Mouse (Mus musculus): Measurements from ENCODE around the gene Uvrag. TPM values are rescaled to one million over a fixed set of nuclear protein-coding genes. Genes with fewer than 3 reads are reported as not detected.
A peak's percentile ranks its signal among the peaks of the same experiment; 100 is the strongest.

The Uvrag gene
- polyA plus RNA-seq, 1 experiment from 2014 or later = 10.1 TPM

DNA sequence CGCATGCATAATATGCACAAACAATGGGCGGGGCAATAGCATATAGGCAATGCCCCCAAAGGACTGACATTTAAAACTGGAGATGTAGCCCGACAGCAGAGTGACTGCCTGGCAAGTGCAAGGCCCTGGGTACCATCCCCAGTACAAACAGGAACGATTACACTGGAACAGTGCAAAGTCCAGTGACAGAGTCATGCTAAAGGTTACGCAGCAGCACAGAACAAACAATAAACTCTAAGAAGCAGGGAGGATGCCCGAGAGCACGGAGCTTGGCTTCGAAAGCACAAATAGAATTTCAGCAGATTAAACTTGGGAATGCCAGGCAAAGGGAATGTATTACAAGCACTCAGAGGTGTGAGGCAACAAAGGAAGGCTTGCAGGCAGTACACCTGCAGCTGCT, 40.4 kb downstream of the Uvrag start:
- no peak for DNase-seq (ENCODE audit: low spot score, missing footprints)
- peaks cover 6% of the 10 kb centered on the region; the same call in 1 of the 2 replicates for H3K4me1 ChIP-seq (ENCODE audit: control insufficient read depth, insufficient read depth, low read length)
- ATAC-seq (ENCODE audit: low FRiP score) = no peak
- H3K4me2 ChIP-seq = no peak overlapping the region
- WGBS = 80% methylated on average over 8 of the region's 8 CpGs
- H3K9ac ChIP-seq (ENCODE audit: low read length) = no peak overlapping the region
- no peaks in the 10 kb centered on the region for H3K36me3 ChIP-seq (ENCODE audit: control insufficient read depth, insufficient read depth, low read length)
- H3K9me3 ChIP-seq (ENCODE audit: control insufficient read depth, low read length) = no peaks in the 10 kb centered on the region
- H3K4me3 ChIP-seq (ENCODE audit: low read depth, low read length) = no peak overlapping the region
- H3K27me3 ChIP-seq (ENCODE audit: control insufficient read depth, insufficient read depth, low read length) = no peaks in the 10 kb centered on the region
- no peak overlapping the region for H3K27ac ChIP-seq (ENCODE audit: low read depth, low read length)

DNA sequence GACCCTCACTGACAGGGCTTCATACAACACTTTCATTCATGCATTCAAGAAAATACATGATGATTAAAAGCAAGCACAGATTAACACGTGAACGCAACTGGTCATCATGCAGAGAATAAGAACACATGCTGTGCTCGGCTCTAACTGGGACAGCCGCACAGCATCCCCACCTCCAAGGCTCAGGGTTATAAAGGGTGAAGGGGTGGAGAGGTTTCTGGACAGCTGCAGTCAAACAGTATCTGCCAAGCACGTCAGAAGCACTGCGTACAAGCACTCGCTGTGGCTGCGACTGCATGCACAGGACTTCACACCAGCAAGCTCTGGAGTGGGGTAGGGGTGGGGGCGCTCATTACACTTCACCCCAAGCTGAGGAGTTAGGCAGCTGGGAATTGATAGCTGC, 40.9 kb downstream of the Uvrag start:
- 74% methylated on average over 9 of the region's 9 CpGs for WGBS
- no peak for DNase-seq (ENCODE audit: low spot score, missing footprints)
- Histone ChIP-seq H3K9me3 (ENCODE audit: control insufficient read depth, low read length) (no peaks in the 10 kb centered on the region), H3K9ac (ENCODE audit: low read length) (no peak overlapping the region), H3K4me3 (ENCODE audit: low read depth, low read length) (no peak overlapping the region), H3K36me3 (ENCODE audit: control insufficient read depth, insufficient read depth, low read length) (no peaks in the 10 kb centered on the region), H3K27ac (ENCODE audit: low read depth, low read length) (no peak overlapping the region), H3K4me1 (ENCODE audit: control insufficient read depth, insufficient read depth, low read length) (peaks cover 6% of the 10 kb centered on the region; the same call in 1 of the 2 replicates), H3K27me3 (ENCODE audit: control insufficient read depth, insufficient read depth, low read length) (no peaks in the 10 kb centered on the region), H3K4me2 (no peak overlapping the region)
- no peak for ATAC-seq (ENCODE audit: low FRiP score)

DNA sequence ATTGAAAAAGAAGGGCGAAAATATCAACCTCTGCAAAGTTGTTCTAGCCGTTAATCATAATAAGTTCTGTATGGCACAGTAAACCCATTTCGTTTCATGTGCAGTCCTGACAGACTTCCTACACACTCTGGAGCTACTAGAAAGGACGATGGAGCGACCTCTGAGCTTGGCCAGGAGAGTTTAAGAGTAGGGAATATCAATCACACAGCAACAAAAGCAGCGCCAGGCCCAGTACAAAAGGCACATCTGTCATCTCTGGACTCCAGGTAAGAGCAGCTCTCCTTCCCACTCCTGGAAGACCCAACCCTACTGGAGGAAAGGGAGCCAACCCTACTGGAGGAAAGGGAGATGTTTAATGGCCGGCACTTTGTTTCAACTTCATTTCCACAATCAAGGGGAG, 43.2 kb downstream of the Uvrag start:
- Histone ChIP-seq H3K4me1 (ENCODE audit: control insufficient read depth, insufficient read depth, low read length) (peaks cover 6% of the 10 kb centered on the region; the same call in 1 of the 2 replicates), H3K4me3 (ENCODE audit: low read depth, low read length) (no peak overlapping the region), H3K27ac (ENCODE audit: low read depth, low read length) (no peak overlapping the region), H3K36me3 (ENCODE audit: control insufficient read depth, insufficient read depth, low read length) (no peaks in the 10 kb centered on the region), H3K9me3 (ENCODE audit: control insufficient read depth, low read length) (no peaks in the 10 kb centered on the region), H3K27me3 (ENCODE audit: control insufficient read depth, insufficient read depth, low read length) (no peaks in the 10 kb centered on the region), H3K9ac (ENCODE audit: low read length) (no peak overlapping the region), H3K4me2 (no peak overlapping the region)
- ATAC-seq (ENCODE audit: low FRiP score) (no peak), DNase-seq (ENCODE audit: low spot score, missing footprints) (peak; percentile 51)
- WGBS = 89% methylated on average over 7 of the region's 7 CpGs

DNA sequence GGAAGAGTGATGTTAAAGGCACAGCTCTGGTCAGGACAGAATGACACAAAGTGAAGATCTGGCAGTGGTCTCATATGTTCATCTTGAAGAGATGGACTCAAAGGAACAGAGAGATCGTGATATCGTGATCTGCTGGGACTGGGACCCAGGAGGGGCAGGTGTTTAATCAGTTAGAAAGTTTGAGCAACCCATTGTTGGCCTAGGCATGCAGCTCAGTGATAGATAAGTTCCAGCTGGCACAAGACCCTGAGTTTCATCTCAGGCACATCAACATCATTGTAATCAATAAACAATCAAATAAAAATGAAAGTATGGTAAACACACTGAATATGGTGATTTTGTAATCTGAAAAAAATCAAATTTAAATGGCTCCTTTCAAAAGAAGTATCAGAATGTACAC, 43.8 kb downstream of the Uvrag start:
- H3K4me1 ChIP-seq (ENCODE audit: control insufficient read depth, insufficient read depth, low read length) = peaks cover 2% of the 10 kb centered on the region; the same call in 1 of the 2 replicates
- no peak for ATAC-seq (ENCODE audit: low FRiP score)
- 98% methylated on average over 2 of the region's 2 CpGs for WGBS
- H3K4me2 ChIP-seq = no peak overlapping the region
- no peaks in the 10 kb centered on the region for H3K27me3 ChIP-seq (ENCODE audit: control insufficient read depth, insufficient read depth, low read length)
- no peak overlapping the region for H3K4me3 ChIP-seq (ENCODE audit: low read depth, low read length)
- DNase-seq (ENCODE audit: low spot score, missing footprints) = no peak
- H3K9me3 ChIP-seq (ENCODE audit: control insufficient read depth, low read length) = no peaks in the 10 kb centered on the region
- H3K9ac ChIP-seq (ENCODE audit: low read length) = no peak overlapping the region
- H3K36me3 ChIP-seq (ENCODE audit: control insufficient read depth, insufficient read depth, low read length) = no peaks in the 10 kb centered on the region
- H3K27ac ChIP-seq (ENCODE audit: low read depth, low read length) = no peak overlapping the region

DNA sequence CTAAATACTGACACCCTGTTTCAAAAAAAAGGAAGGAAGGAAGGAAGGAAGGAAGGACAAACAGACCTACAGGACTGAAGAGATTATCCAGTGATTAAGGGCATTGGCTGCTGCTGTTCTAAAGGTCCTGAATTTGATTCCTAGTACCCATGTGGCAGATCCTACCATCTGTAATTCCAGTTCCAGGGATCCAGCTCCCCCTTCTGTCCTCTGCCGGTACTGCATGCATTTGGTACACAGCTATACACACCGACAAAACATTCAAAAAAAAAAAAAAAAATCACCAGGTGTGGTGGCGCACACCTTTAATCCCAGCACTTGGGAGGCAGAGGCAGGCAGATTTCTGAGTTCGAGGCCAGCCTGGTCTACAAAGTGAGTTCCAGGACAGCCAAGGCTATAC, 45.8 kb downstream of the Uvrag start:
- H3K4me2 ChIP-seq = no peak overlapping the region
- no peaks in the 10 kb centered on the region for H3K9me3 ChIP-seq (ENCODE audit: control insufficient read depth, low read length)
- ATAC-seq (ENCODE audit: low FRiP score) = no peak
- H3K9ac ChIP-seq (ENCODE audit: low read length) = no peak overlapping the region
- 76% methylated on average over 3 of the region's 4 CpGs for WGBS
- H3K27me3 ChIP-seq (ENCODE audit: control insufficient read depth, insufficient read depth, low read length) = no peaks in the 10 kb centered on the region
- no peak overlapping the region for H3K4me3 ChIP-seq (ENCODE audit: low read depth, low read length)
- no peak overlapping the region for H3K27ac ChIP-seq (ENCODE audit: low read depth, low read length)
- no peaks in the 10 kb centered on the region for H3K4me1 ChIP-seq (ENCODE audit: control insufficient read depth, insufficient read depth, low read length)
- DNase-seq (ENCODE audit: low spot score, missing footprints) = peak; percentile 88
- H3K36me3 ChIP-seq (ENCODE audit: control insufficient read depth, insufficient read depth, low read length) = no peaks in the 10 kb centered on the region

DNA sequence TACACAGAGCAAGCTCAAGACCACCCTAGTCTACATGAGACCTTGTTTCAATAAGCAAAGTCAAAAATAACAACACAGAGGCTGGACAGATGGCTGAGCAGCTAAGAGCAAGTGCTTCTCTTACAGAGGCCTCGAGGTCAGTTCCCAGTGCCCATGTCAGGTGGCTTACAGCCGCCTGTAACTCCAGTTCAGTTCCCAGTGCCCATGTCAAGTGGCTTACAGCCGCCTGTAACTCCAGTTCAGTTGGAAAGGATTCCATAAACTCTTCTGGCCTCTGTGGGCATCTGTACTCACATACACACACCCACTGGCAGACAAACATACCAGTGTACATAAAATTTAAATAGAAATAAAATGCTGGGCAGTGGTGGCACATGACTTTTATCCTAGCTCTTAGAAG, 46.6 kb downstream of the Uvrag start:
- no peak for ATAC-seq (ENCODE audit: low FRiP score)
- H3K27ac ChIP-seq (ENCODE audit: low read depth, low read length) = no peak overlapping the region
- no peaks in the 10 kb centered on the region for H3K9me3 ChIP-seq (ENCODE audit: control insufficient read depth, low read length)
- peak; percentile 73 for DNase-seq (ENCODE audit: low spot score, missing footprints)
- WGBS = 84% methylated on average over 3 of the region's 3 CpGs
- no peak overlapping the region for H3K4me3 ChIP-seq (ENCODE audit: low read depth, low read length)
- no peak overlapping the region for H3K4me2 ChIP-seq
- no peaks in the 10 kb centered on the region for H3K4me1 ChIP-seq (ENCODE audit: control insufficient read depth, insufficient read depth, low read length)
- H3K36me3 ChIP-seq (ENCODE audit: control insufficient read depth, insufficient read depth, low read length) = no peaks in the 10 kb centered on the region
- H3K27me3 ChIP-seq (ENCODE audit: control insufficient read depth, insufficient read depth, low read length) = no peaks in the 10 kb centered on the region
- no peak overlapping the region for H3K9ac ChIP-seq (ENCODE audit: low read length)

DNA sequence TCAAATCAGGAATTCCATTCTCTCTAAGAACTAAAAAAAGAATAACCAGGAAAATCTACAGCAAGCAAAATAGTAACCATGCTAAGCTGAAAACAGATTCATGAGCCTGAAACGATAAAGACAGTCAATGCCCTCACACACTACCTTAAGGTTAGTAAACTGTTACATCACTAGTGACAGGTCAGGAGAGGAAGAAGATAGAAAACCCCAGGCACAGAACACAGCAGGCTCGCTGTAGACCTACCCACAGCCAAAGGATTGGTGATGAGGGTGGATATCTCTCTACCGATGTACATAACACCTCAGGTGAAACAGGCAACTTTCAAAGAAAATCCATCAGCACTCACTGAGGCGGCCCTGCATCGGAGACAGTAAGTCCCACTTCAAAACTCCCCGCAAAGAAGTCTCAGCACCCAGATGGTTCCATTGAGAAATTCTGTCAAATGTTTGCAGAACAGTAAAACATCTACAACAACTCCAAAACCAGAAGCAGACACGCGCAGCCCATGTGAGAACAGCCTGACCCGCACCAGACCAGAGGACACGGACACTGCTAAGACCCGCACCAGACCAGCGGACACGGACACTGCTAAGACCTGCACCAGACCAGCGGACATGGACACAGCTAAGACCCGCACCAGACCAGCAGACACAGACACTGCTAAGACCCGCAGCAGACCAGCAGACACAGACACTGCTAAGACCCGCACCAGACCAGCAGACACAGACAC, 48.9 kb downstream of the Uvrag start:
- DNase-seq (ENCODE audit: low spot score, missing footprints) (peak; percentile 37), ATAC-seq (ENCODE audit: low FRiP score) (no peak)
- Histone ChIP-seq H3K36me3 (ENCODE audit: control insufficient read depth, insufficient read depth, low read length) (no peaks in the 10 kb centered on the region), H3K4me1 (ENCODE audit: control insufficient read depth, insufficient read depth, low read length) (no peaks in the 10 kb centered on the region), H3K9ac (ENCODE audit: low read length) (no peak overlapping the region), H3K4me3 (ENCODE audit: low read depth, low read length) (no peak overlapping the region), H3K27ac (ENCODE audit: low read depth, low read length) (no peak overlapping the region), H3K9me3 (ENCODE audit: control insufficient read depth, low read length) (no peaks in the 10 kb centered on the region), H3K4me2 (no peak overlapping the region), H3K27me3 (ENCODE audit: control insufficient read depth, insufficient read depth, low read length) (no peaks in the 10 kb centered on the region)
- 90% methylated on average over 17 of the region's 17 CpGs for WGBS

DNA sequence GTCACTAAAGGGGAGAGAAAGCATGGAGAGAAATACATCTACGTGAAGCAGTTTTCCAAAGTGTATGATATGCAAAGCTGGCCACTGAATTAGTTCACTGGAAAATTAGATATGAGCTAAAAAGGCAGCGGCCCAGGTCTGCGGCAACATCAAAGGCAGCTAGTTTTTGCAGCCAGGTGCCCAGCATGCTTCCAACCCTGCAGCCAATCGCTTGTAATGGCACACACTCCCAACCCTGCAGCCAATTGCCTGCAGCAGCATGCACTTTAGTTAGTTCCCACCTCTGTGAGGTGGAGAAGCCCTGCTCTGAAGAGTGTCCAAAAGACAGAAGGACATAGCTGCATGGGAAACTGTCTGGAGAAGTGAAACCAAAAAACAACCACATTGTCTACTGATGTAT, 51.2 kb downstream of the Uvrag start:
- Histone ChIP-seq H3K9ac (ENCODE audit: low read length) (no peak overlapping the region), H3K4me1 (ENCODE audit: control insufficient read depth, insufficient read depth, low read length) (no peaks in the 10 kb centered on the region), H3K27ac (ENCODE audit: low read depth, low read length) (no peak overlapping the region), H3K36me3 (ENCODE audit: control insufficient read depth, insufficient read depth, low read length) (no peaks in the 10 kb centered on the region), H3K9me3 (ENCODE audit: control insufficient read depth, low read length) (no peaks in the 10 kb centered on the region), H3K4me2 (no peak overlapping the region), H3K27me3 (ENCODE audit: control insufficient read depth, insufficient read depth, low read length) (no peaks in the 10 kb centered on the region), H3K4me3 (ENCODE audit: low read depth, low read length) (no peak overlapping the region)
- DNase-seq (ENCODE audit: low spot score, missing footprints) (peak; percentile 21), ATAC-seq (ENCODE audit: low FRiP score) (no peak)
- 90% methylated on average over 4 of the region's 4 CpGs for WGBS

DNA sequence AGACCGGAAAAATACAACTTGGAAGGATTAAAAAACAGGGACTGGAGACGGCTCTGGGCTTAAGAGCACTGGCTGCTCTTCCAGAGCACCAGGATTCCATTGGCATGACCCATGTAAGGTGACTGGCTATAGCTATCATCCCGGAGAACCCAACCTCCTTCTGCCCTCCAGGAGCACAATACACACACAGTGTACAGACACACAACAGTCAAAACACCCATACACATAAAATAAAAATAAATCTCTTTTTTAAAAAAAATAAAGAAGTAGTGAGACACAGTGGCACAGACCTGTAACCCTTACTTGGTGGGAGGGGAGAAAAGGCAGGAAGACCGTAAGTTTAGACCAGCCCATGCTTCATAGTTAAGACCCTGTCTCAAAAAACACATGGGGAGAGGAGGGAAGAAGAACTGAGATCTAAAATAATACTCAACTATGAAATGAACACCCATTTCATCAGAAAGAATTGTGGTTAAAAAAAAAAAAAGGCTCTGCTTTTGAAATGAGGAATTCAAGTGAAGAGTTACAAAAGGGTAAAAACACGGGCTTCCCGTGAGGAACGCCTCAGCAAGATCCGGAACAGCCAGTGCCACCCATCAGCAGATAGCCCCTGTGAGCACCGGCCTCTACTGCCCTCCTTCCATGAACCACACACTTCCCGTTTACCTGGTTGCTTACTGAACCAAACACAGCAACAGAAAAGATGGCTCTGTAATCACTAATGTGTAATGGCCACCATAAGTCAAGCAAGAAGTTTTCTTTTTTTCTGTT, 52.2 kb downstream of the Uvrag start:
- H3K36me3 ChIP-seq (ENCODE audit: control insufficient read depth, insufficient read depth, low read length) = no peaks in the 10 kb centered on the region
- ATAC-seq (ENCODE audit: low FRiP score) = no peak
- H3K9me3 ChIP-seq (ENCODE audit: control insufficient read depth, low read length) = no peaks in the 10 kb centered on the region
- no peak overlapping the region for H3K9ac ChIP-seq (ENCODE audit: low read length)
- H3K4me2 ChIP-seq = no peak overlapping the region
- no peak overlapping the region for H3K4me3 ChIP-seq (ENCODE audit: low read depth, low read length)
- WGBS = 89% methylated on average over 10 of the region's 10 CpGs
- H3K27ac ChIP-seq (ENCODE audit: low read depth, low read length) = no peak overlapping the region
- peak; percentile 81 for DNase-seq (ENCODE audit: low spot score, missing footprints)
- no peaks in the 10 kb centered on the region for H3K4me1 ChIP-seq (ENCODE audit: control insufficient read depth, insufficient read depth, low read length)
- H3K27me3 ChIP-seq (ENCODE audit: control insufficient read depth, insufficient read depth, low read length) = no peaks in the 10 kb centered on the region
